Mouse (Mus musculus): ENCODE measurements at regions not wholly inside any gene's neighbourhood (a gene's known extent, or its start where the extent isn't known, plus 50 kb on each side); places are given as distances from the start of the nearest gene placed in this dataset.
A peak's percentile ranks its signal among the peaks of the same experiment; 100 is the strongest.

DNA sequence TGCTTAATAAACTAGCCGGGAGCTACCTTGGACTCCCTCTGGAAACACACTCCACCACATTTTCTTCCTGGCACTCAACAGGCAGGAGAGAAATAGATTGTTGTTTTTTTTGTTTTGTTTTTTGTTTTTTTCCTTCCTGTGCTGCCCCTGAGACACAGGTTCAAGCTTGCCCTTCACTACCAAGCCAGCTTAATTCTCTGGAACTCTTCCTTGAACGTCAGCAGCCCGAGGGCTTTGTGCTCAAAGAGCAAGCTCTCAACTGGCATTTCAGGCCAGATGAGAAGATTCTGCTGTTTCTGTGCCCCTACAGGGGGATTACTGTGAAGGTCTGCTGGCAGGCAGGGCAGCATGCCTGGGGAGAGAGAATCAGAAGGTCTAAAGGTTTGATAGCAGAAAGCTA is 109.8 kb downstream of the 2410131K14Rik start:
- 0 out of 2 replicates have a peak, but pooled peaks cover 2% of the 10 kb centered on the region for H3K9me3 ChIP-seq (replicated peaks)
- no peak overlapping the region for H3K4me3 ChIP-seq (replicated peaks)
- H3K4me1 ChIP-seq (replicated peaks): peaks cover 6% of the 10 kb centered on the region; the same call in 1 of the 2 replicates
- 55% methylated on average over 3 of the region's 3 CpGs for WGBS (ENCODE audit: insufficient replicate concordance)
- no peak overlapping the region for H3K27ac ChIP-seq
- H3K27me3 ChIP-seq: peaks cover 20% of the 10 kb centered on the region
- no peak overlapping the region for H3K4me2 ChIP-seq
- DNase-seq (no peak), ATAC-seq (ENCODE audit: low read depth) (no peak)
- no peaks in the 10 kb centered on the region for H3K36me3 ChIP-seq
- H3K9ac ChIP-seq: no peak overlapping the region

DNA sequence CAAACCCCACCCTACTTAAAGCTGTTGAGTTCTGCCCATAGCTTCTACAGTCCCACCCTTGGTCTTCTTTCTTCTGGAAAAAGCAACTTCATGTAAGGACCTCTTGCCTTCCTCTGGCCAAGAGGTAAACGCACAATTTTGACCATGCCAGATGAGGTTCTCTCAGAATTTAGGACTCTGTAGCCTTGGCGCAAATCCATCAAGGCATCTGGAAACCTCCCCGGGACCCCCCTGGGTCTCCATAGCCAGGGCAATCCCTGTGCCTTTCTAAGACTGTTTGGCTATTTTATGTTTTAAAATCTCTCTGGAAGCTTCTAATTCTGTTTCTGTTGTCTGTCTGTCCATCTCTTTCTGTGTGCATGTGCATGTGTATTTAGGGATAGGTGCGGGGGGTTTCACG is 110.3 kb downstream of the 2410131K14Rik start:
- H3K4me1 ChIP-seq (replicated peaks): peaks cover 9% of the 10 kb centered on the region
- H3K36me3 ChIP-seq: no peaks in the 10 kb centered on the region
- no peak for ATAC-seq (ENCODE audit: low read depth)
- H3K27ac ChIP-seq: no peak overlapping the region
- H3K9ac ChIP-seq: no peak overlapping the region
- no peak overlapping the region for H3K4me3 ChIP-seq (replicated peaks)
- 69% methylated on average over 5 of the region's 5 CpGs for WGBS (ENCODE audit: insufficient replicate concordance)
- H3K9me3 ChIP-seq (replicated peaks): 0 out of 2 replicates have a peak, but pooled peaks cover 2% of the 10 kb centered on the region
- H3K4me2 ChIP-seq: no peak overlapping the region
- H3K27me3 ChIP-seq: peaks cover 21% of the 10 kb centered on the region
- no peak for DNase-seq

DNA sequence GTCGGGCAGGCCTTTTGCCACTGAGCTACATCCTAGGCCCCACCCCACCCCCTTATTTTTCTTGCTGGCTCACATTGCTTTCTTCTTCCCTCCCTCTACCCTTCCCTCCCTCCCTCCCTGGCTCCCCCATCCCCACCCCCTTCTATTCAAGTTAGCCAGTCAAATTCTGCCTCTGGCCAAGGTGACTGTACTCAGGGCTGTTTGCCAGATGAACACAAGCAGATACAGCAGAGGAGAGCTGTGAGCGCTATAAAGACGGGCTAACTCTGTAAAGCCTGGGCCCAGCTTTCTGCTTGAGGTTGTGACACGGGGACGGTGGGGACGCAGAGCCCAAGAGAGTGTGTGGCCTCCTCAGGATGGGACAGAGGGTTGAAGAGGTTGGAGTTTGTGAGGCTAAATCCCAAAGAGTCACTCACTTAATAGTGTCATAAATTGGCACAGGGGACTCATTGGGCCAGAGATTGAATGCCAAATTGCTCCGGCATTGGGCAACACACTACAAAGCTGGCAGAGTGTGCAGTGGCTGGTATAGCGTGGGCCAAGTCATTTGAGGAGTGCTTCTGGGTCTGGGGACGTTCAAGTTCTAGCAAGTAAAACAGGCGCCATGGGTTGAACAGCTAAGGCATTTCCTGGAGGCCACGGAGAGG is 110.8 kb downstream of the 2410131K14Rik start:
- Histone ChIP-seq H3K4me2 (no peak overlapping the region), H3K36me3 (no peaks in the 10 kb centered on the region), H3K4me3 (replicated peaks) (no peak overlapping the region), H3K27me3 (peaks cover 26% of the 10 kb centered on the region), H3K9me3 (replicated peaks) (0 out of 2 replicates have a peak, but pooled peaks cover 2% of the 10 kb centered on the region), H3K4me1 (replicated peaks) (peaks cover 15% of the 10 kb centered on the region), H3K9ac (no peak overlapping the region), H3K27ac (no peak overlapping the region)
- DNase-seq: no peak
- 68% methylated on average over 11 of the region's 11 CpGs for WGBS (ENCODE audit: insufficient replicate concordance)
- ATAC-seq (ENCODE audit: low read depth): no peak

DNA sequence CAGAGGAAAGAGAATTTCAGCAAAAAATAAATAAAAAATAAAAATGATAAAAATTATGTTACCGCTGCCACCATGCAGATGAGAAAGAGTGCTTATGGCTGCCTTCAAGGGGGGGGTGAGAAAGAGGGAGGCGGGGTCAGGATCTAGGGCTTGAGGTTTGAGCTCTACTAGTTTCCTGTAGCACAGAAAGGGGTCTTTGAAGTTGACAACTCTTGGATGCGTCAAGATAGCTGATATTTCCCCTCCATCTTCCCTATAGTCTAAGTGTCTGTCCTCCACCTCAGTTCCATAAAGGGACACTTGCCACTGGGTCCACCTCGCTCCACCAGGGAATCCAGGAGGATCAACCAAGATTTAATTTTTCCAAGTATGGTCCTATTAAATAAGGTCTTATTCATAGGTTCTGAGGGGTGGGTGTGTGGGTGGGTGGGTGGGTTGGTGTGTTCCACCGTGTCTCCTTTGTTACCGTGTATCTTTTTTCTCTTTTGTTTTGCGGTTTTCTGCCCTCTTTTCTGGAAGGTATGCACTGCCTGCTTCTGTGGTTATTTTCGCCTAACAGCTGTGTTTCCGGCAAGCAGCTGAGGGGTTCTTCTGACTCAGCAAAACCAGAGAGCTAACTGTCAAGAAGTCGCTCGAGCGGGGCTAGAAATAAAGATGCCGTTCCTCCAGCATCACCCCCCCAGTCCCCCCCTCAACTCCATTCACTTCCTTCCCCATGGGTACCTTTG is 114.8 kb downstream of the 2410131K14Rik start:
- Histone ChIP-seq H3K9ac (no peak overlapping the region), H3K36me3 (no peaks in the 10 kb centered on the region), H3K9me3 (replicated peaks) (no peaks in the 10 kb centered on the region), H3K27ac (no peak overlapping the region), H3K4me3 (replicated peaks) (no peak overlapping the region), H3K27me3 (peaks cover 43% of the 10 kb centered on the region), H3K4me2 (peak overlapping the region; percentile 24), H3K4me1 (replicated peaks) (peaks cover 25% of the 10 kb centered on the region)
- DNase-seq (no peak), ATAC-seq (ENCODE audit: low read depth) (no peak)
- 17% methylated on average over 13 of the region's 13 CpGs for WGBS (ENCODE audit: insufficient replicate concordance)

DNA sequence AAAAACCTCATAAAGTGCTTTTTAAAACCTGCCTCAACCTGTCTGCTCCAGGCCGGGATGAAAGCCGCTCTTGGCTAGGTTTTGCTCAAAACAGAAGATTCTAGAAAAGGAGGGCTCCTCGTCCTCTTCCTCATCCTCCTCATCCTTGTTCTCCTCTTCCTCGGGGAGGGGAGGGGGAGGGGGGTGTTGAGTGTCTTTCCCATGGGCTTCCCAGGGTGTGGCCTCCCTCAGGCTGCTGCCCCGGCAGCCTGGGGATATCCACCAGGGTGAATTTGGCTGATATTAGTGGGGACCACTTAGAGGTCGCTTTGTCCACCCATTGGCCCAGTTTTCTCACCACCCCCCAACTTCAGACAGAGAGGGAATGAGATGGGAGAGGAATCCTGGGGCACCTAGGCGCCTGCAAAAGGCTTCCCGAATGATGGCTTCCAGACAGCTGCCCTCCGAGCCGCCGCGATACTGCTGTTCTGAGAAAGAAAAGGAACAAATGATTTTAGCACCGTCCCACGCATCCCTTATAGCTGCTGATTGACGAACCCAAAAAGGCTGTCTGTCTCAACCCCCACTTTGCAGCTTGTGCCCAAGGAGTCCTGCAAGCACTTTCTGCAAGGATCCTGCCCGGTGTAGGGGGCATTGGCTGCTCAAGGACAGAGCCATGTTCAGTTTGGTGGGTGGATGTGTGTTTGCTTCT is 115.5 kb downstream of the 2410131K14Rik start:
- Histone ChIP-seq H3K9ac (no peak overlapping the region), H3K4me2 (peak overlapping the region; percentile 24; the same call in 1 of the 2 replicates), H3K4me1 (replicated peaks) (peaks cover 26% of the 10 kb centered on the region), H3K27ac (no peak overlapping the region; the same call in 1 of the 2 replicates), H3K36me3 (no peaks in the 10 kb centered on the region), H3K4me3 (replicated peaks) (no peak overlapping the region), H3K27me3 (peaks cover 43% of the 10 kb centered on the region), H3K9me3 (replicated peaks) (no peaks in the 10 kb centered on the region)
- DNase-seq (no peak), ATAC-seq (ENCODE audit: low read depth) (no peak)
- 39% methylated on average over 16 of the region's 16 CpGs for WGBS (ENCODE audit: insufficient replicate concordance)

DNA sequence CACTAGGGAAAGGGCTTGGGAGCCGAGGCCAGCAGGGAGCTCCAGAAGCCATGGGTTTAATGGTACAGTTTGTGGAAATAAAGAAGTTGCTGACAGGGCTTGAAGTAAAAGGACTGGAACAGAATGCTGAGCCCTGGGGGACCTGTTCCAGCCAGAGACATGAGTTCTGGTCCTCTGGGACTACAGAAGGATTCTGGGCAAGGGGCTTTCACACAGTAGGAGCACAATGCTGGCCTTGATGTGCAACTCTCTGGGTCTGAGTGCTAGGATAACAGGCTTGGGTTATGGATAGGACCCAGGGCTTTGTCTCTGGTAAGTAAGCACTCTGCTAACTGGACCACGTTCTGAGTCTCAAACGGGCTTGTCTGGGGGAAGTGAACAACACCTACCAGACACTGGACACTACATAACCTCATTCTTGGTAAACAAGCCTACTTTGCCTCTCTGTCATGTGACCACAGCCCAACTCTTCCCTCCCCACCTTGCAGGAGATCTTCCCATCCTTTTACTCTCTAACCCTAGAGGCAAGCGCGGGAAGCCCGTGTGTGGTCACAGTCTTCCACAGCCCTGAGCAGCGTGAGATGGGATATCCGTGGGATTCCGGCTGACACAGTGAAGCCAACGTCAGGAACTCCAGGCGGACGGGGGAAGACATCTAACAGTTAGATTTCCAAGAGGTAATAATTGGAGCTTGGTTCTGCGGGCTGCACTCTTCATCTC is 116.3 kb downstream of the 2410131K14Rik start:
- Histone ChIP-seq H3K4me3 (replicated peaks) (no peak overlapping the region), H3K4me1 (replicated peaks) (peaks cover 26% of the 10 kb centered on the region), H3K4me2 (0 out of 2 replicates have a peak overlapping the region, but pooled peaks have one; percentile 4), H3K36me3 (no peaks in the 10 kb centered on the region), H3K9me3 (replicated peaks) (no peaks in the 10 kb centered on the region), H3K27ac (no peak overlapping the region), H3K9ac (no peak overlapping the region), H3K27me3 (peaks cover 43% of the 10 kb centered on the region)
- no peak for DNase-seq
- no peak for ATAC-seq (ENCODE audit: low read depth)
- WGBS (ENCODE audit: insufficient replicate concordance): 36% methylated on average over 13 of the region's 13 CpGs

DNA sequence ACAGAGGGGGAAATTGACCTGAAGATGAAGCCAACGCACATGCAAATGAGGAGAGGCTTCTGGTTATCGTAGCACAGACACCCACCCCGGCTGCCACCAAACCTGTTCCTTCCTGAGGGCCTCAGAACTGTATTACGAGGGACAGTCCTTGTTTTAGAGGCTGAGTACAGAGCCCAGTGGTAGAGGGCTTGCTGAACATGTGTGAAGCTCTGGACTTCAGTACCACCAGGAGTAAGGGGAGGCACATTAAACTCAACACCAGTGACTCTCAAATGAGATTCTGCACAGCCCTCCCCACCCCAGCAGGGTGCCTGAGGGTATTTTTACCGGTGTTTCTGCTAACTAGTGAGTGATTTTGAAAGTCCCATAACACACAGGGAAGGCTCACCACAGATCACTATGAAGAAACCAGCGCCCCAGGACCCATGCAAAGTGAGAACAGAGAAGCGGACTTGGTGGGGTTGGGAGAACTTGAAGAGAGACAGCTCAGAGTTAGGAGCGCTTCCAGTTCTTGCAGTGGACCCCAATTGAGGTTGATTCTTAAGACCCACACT is 116.9 kb downstream of the 2410131K14Rik start:
- WGBS (ENCODE audit: insufficient replicate concordance): 34% methylated on average over 8 of the region's 8 CpGs
- no peak for ATAC-seq (ENCODE audit: low read depth)
- H3K9me3 ChIP-seq (replicated peaks): no peaks in the 10 kb centered on the region
- no peak overlapping the region for H3K27ac ChIP-seq
- peaks cover 26% of the 10 kb centered on the region for H3K4me1 ChIP-seq (replicated peaks)
- H3K4me3 ChIP-seq (replicated peaks): no peak overlapping the region
- peaks cover 43% of the 10 kb centered on the region for H3K27me3 ChIP-seq
- H3K36me3 ChIP-seq: no peaks in the 10 kb centered on the region
- no peak for DNase-seq
- 0 out of 2 replicates have a peak overlapping the region, but pooled peaks have one; percentile 4 for H3K4me2 ChIP-seq
- H3K9ac ChIP-seq: no peak overlapping the region

DNA sequence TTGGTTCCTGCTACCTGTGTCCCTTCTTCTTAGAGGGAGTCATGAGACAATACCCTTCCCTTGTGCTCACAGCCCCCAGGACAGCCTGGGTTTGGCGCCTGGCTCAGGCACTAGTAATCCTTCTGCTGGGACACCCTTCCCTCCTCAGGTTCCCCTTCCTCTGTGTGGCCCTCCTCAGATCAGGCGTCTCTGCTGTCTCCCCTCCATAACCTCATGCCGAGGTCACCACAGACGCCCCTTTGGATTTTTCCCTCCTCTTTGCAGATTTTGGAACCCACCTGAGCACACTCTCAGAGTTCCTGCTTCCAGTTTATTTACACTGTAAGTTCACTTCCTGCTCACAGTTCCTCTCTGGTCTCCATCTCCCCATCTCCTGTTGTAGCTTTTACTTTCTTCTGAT is 117.7 kb downstream of the 2410131K14Rik start:
- no peak overlapping the region for H3K27ac ChIP-seq
- 27% methylated on average over 4 of the region's 4 CpGs for WGBS (ENCODE audit: insufficient replicate concordance)
- no peak overlapping the region for H3K9ac ChIP-seq
- no peaks in the 10 kb centered on the region for H3K9me3 ChIP-seq (replicated peaks)
- H3K4me1 ChIP-seq (replicated peaks): peaks cover 26% of the 10 kb centered on the region
- no peaks in the 10 kb centered on the region for H3K36me3 ChIP-seq
- no peak overlapping the region for H3K4me2 ChIP-seq
- no peak for DNase-seq
- peaks cover 43% of the 10 kb centered on the region for H3K27me3 ChIP-seq
- no peak overlapping the region for H3K4me3 ChIP-seq (replicated peaks)
- no peak for ATAC-seq (ENCODE audit: low read depth)

DNA sequence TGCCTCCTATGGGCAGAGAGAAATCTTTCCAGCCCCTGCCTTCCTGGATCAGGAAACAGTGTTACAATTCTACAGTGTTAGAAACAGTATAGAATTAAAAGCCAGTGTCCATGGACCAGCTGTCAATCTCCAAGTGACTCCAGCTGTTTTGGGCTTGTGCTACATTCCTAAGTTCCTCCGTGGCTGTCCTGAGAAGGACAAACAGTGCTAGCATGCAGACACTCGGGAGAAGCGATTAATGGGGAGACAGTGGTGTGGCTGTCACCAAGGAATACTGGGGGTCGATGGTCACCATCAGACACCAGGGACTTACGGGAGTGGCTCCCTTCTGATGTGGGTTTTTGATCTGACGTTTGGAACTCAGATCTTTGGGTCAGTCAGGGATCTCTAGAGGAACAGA is 118.1 kb downstream of the 2410131K14Rik start:
- no peak overlapping the region for H3K4me2 ChIP-seq
- ATAC-seq (ENCODE audit: low read depth): no peak
- H3K4me3 ChIP-seq (replicated peaks): no peak overlapping the region
- 51% methylated on average over 6 of the region's 6 CpGs for WGBS (ENCODE audit: insufficient replicate concordance)
- H3K27me3 ChIP-seq: peaks cover 42% of the 10 kb centered on the region
- no peak for DNase-seq
- peaks cover 26% of the 10 kb centered on the region for H3K4me1 ChIP-seq (replicated peaks)
- no peak overlapping the region for H3K9ac ChIP-seq
- no peak overlapping the region for H3K27ac ChIP-seq
- H3K9me3 ChIP-seq (replicated peaks): no peaks in the 10 kb centered on the region
- H3K36me3 ChIP-seq: no peaks in the 10 kb centered on the region

DNA sequence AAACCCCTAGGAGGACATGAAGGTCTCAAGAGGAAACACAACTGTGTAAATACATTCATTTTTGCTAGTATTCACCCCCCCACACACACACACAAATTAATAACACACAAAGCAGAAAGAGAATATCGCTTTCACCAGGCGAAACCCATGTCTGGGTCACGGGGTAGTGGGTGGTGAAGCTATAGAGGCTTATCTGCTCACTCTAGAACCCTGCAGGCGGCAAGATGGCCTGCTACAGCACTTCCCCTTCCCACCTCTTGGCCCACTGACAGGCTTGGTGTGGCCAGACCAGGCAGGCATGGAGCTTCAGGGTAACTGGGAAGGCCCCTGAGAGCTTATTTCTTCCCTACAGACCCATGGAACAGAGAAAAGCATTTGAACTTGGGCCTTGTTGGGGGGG is 119.6 kb downstream of the 2410131K14Rik start:
- Histone ChIP-seq H3K4me3 (replicated peaks) (no peak overlapping the region), H3K9me3 (replicated peaks) (no peaks in the 10 kb centered on the region), H3K4me1 (replicated peaks) (peaks cover 25% of the 10 kb centered on the region), H3K27ac (no peak overlapping the region), H3K4me2 (no peak overlapping the region), H3K27me3 (peaks cover 29% of the 10 kb centered on the region), H3K9ac (no peak overlapping the region), H3K36me3 (no peaks in the 10 kb centered on the region)
- ATAC-seq (ENCODE audit: low read depth): no peak
- DNase-seq: no peak
- 21% methylated on average over 4 of the region's 4 CpGs for WGBS (ENCODE audit: insufficient replicate concordance)

DNA sequence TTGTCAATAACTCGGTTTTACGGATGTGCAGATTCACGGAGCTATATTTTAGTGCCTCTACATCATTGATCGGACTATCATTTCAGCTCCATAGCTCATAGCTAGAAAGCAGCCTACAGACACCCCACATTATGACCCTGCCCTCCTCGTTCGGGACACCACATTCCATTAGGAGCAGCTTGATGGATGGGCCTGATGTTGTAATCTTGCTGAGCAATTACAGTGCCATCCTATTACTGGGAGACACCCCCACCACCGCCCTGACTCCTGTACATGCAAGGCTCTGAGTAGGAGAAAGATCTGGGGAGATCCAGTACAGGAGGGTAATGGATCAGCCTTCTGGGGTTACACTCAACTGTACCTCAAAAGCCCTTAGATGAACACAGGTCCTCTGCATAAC is 120.2 kb downstream of the 2410131K14Rik start:
- Histone ChIP-seq H3K9ac (no peak overlapping the region), H3K36me3 (no peaks in the 10 kb centered on the region), H3K4me1 (replicated peaks) (peaks cover 21% of the 10 kb centered on the region), H3K27ac (no peak overlapping the region), H3K9me3 (replicated peaks) (no peaks in the 10 kb centered on the region), H3K4me2 (no peak overlapping the region), H3K4me3 (replicated peaks) (no peak overlapping the region), H3K27me3 (peaks cover 27% of the 10 kb centered on the region)
- ATAC-seq (ENCODE audit: low read depth) (no peak), DNase-seq (no peak)
- 69% methylated on average over 7 of the region's 7 CpGs for WGBS (ENCODE audit: insufficient replicate concordance)

Measured in liver, embryonic 13.5 days (tissue).